14 mouse cellular contexts compared by ENCODE assay signal in genomic region chr5:112220203-112220602, GRCm38 (mm10). TPM values are rescaled to one million over a fixed set of nuclear protein-coding genes. Genes with fewer than 3 reads are reported as not detected.
A peak's percentile ranks its signal among the peaks of the same experiment; 100 is the strongest.
DNase-seq lines count a peak whose midpoint lies in the region; ATAC-seq and TF ChIP-seq lines count a peak whose summit lies in the region.
"Had no signal": no experiment of that assay in that cellular context is flagged by ENCODE, and none has a peak within 500 bp of the region (broad histone marks: within the 10 kb centered on the region; RNA-seq: fewer than 3 reads in every experiment).

No protein-coding gene starts in this region.

- no peak for TF ChIP-seq CTCF in kidney, adult 2 months (conservative IDR thresholded peaks at IDR 0.05; ENCODE audit: insufficient read depth, insufficient read length, low read depth, low read length)
- TF ChIP-seq CTCF in midbrain, postnatal 0 days (IDR thresholded peaks at IDR 0.05) = no peak

- 72% methylated on average over 8 of the region's 8 CpGs for WGBS in kidney, adult 2 months
- 79% methylated on average over 8 of the region's 8 CpGs for WGBS in midbrain, postnatal 0 days
- WGBS in heart, embryonic 10.5 days = 84% methylated on average over 8 of the region's 8 CpGs

- ATAC-seq in CD4-positive, CD25-positive, alpha-beta regulatory T cell, adult 4 months = peak; percentile 90
- ATAC-seq in midbrain, postnatal 0 days (ENCODE audit: low FRiP score) = 0 out of 2 replicates have a peak, but pooled peaks have one; percentile 8

- H3K9me3 ChIP-seq in midbrain, postnatal 0 days (ENCODE audit: low read length) = no peaks in the 10 kb centered on the region
- no peaks in the 10 kb centered on the region for H3K9me3 ChIP-seq in heart, embryonic 10.5 days
- H3K9me3 ChIP-seq: embryonic facial prominence, embryonic 10.5 days had no signal

- no peak overlapping the region for H3K27ac ChIP-seq in kidney, adult 2 months (ENCODE audit: insufficient read depth, low read depth, low read length)
- H3K27ac ChIP-seq in midbrain, postnatal 0 days (ENCODE audit: low read depth, low read length) = no peak overlapping the region
- no peak overlapping the region for H3K27ac ChIP-seq in heart, embryonic 10.5 days
- H3K27ac ChIP-seq: embryonic facial prominence, embryonic 10.5 days had no signal

- no peaks in the 10 kb centered on the region for H3K27me3 ChIP-seq in kidney, adult 2 months (replicated peaks; ENCODE audit: control insufficient read depth, insufficient read depth, low read length)
- no peaks in the 10 kb centered on the region for H3K27me3 ChIP-seq in midbrain, postnatal 0 days (ENCODE audit: insufficient read depth, low read length)
- peaks cover 82% of the 10 kb centered on the region for H3K27me3 ChIP-seq in heart, embryonic 10.5 days (ENCODE audit: insufficient read depth, poor library complexity, severe bottlenecking)

- no peaks in the 10 kb centered on the region for H3K4me1 ChIP-seq in kidney, adult 2 months (ENCODE audit: control insufficient read depth, insufficient read depth, low read length)
- peaks cover 12% of the 10 kb centered on the region for H3K4me1 ChIP-seq in midbrain, postnatal 0 days (ENCODE audit: insufficient read depth, low read length)
- peaks cover 40% of the 10 kb centered on the region for H3K4me1 ChIP-seq in heart, embryonic 10.5 days

- DNase-seq in kidney, adult 2 months = peak; percentile 44
- DNase-seq in kidney, adult 8-10 months = no peak
- DNase-seq in induced T-regulatory cell, adult 2 months (ENCODE audit: low read depth) = peak; percentile 70
- DNase-seq in midbrain, postnatal 0 days (ENCODE audit: low spot score) = no peak
- no peak for DNase-seq in heart, embryonic 10.5 days (ENCODE audit: low spot score)
- DNase-seq in urinary bladder, adult 18-20 months (ENCODE audit: low spot score in 2 of 2) = no peak
- DNase-seq: adrenal gland, postnatal 10 days; cerebellum, adult 9-11 months; heart, postnatal 4 days; kidney, postnatal 14 days; thymus, postnatal 36 days had no signal

- TF ChIP-seq POLR2A in kidney, adult 2 months (IDR thresholded peaks at IDR 0.05; ENCODE audit: low read depth, low read length) = no peak

- H3K4me3 ChIP-seq in kidney, adult 2 months (ENCODE audit: insufficient read depth, low read depth, low read length) = no peak overlapping the region
- H3K4me3 ChIP-seq in midbrain, postnatal 0 days (ENCODE audit: low read depth, low read length) = no peak overlapping the region
- no peak overlapping the region for H3K4me3 ChIP-seq in heart, embryonic 10.5 days
- H3K4me3 ChIP-seq: embryonic facial prominence, embryonic 10.5 days had no signal

- H3K9ac ChIP-seq in midbrain, postnatal 0 days (replicated peaks; ENCODE audit: low read length, poor library complexity, severe bottlenecking) = no peak overlapping the region

- no peak overlapping the region for H3K4me2 ChIP-seq in midbrain, postnatal 0 days (ENCODE audit: low read depth, low read length, poor library complexity, severe bottlenecking)
- H3K4me2 ChIP-seq: heart, embryonic 11.5 days had no signal

- no peaks in the 10 kb centered on the region for H3K36me3 ChIP-seq in kidney, adult 2 months (ENCODE audit: control insufficient read depth, insufficient read depth, low read length)
- H3K36me3 ChIP-seq in midbrain, postnatal 0 days (ENCODE audit: insufficient read depth, low read length) = peaks cover 21% of the 10 kb centered on the region
- H3K36me3 ChIP-seq in heart, embryonic 10.5 days = no peaks in the 10 kb centered on the region

RNA-seq across cellular contexts. Expression of gene Cryba4, which starts 32.1 kb away (rescaled TPM):
- 0.35 TPM in 1 of 2 replicates, not detected in the other for polyA plus RNA-seq in kidney, adult 2 months (2012; rRNA removed)
- 1 to 10 TPM in 1 of 2 experiments, not detected in 1; 1.3 TPM for polyA plus RNA-seq in CD4-positive, CD25-positive, alpha-beta regulatory T cell, adult 4 months (2017; shearing (Covaris generic))
- 1.6 and 2.4 TPM in 2 replicates for total RNA-seq in midbrain, postnatal 0 days (2014; rRNA removed)
- polyA plus RNA-seq in midbrain, postnatal 0 days (2015; fragmentation: Nextera tagmentation; extraction: Ambion mirVana) = 2.5 and 2.9 TPM in 2 replicates
- 0.20 TPM in 1 of 2 replicates, not detected in the other for polyA plus RNA-seq in heart, embryonic 10.5 days (2016; fragmentation: Nextera tagmentation; extraction: Ambion mirVana)

RNA-seq across cellular contexts. Expression of gene Crybb1, which starts 35.4 kb away (rescaled TPM):
- 0.14 TPM in 1 of 2 replicates, not detected in the other for polyA plus RNA-seq in kidney, adult 2 months (2012; rRNA removed)
- polyA plus RNA-seq in CD4-positive, CD25-positive, alpha-beta regulatory T cell, adult 4 months (2017; shearing (Covaris generic)) = not detected
- 7.2 and 11.5 TPM in 2 replicates for total RNA-seq in midbrain, postnatal 0 days (2014; rRNA removed)
- polyA plus RNA-seq in midbrain, postnatal 0 days (2015; fragmentation: Nextera tagmentation; extraction: Ambion mirVana) = 13.1 and 13.2 TPM in 2 replicates
- polyA plus RNA-seq in heart, embryonic 10.5 days (2016; fragmentation: Nextera tagmentation; extraction: Ambion mirVana) = not detected in 2 replicates
- total RNA-seq: heart, postnatal 4 days had no signal
- polyA plus RNA-seq: heart, embryonic 11.5 days had no signal

RNA-seq across cellular contexts. Expression of gene Tpst2, which starts 56.3 kb away (rescaled TPM):
- polyA plus RNA-seq in kidney, adult 2 months (2012; rRNA removed) = 37.6 and 42.0 TPM in 2 replicates
- polyA plus RNA-seq in CD4-positive, CD25-positive, alpha-beta regulatory T cell, adult 4 months (2017; shearing (Covaris generic)) = 10 to 100 TPM; 58.0 to 61.9 TPM
- total RNA-seq in midbrain, postnatal 0 days (2014; rRNA removed) = 37.3 and 41.1 TPM in 2 replicates
- 37.1 and 37.8 TPM in 2 replicates for polyA plus RNA-seq in midbrain, postnatal 0 days (2015; fragmentation: Nextera tagmentation; extraction: Ambion mirVana)
- 34.1 and 41.2 TPM in 2 replicates for polyA plus RNA-seq in heart, embryonic 10.5 days (2016; fragmentation: Nextera tagmentation; extraction: Ambion mirVana)

Comparison
In these comparisons a context has a peak if more than half of its experiments do, and no peak if none do; other contexts are left out.
1. DNase-seq: peak in kidney, adult 2 months (single experiment) and induced T-regulatory cell, adult 2 months (single experiment); none in kidney, adult 8-10 months (0 of 2), midbrain, postnatal 0 days (single experiment), heart, embryonic 10.5 days (single experiment) and urinary bladder, adult 18-20 months (0 of 2).
2. RNA of gene Crybb1, which starts 35.4 kb away (polyA plus RNA-seq): 13.1 to 13.2 TPM in midbrain, postnatal 0 days; not detected in CD4-positive, CD25-positive, alpha-beta regulatory T cell, adult 4 months, 0.14 TPM in kidney, adult 2 months and not detected in heart, embryonic 10.5 days; every median in the first group is over 10 times any median in the second.